Mouse (Mus musculus): Measurements from ENCODE around the gene Klhl31. TPM values are rescaled to one million over a fixed set of nuclear protein-coding genes. Genes with fewer than 3 reads are reported as not detected.

Gene Klhl31
- total and polyA plus RNA-seq, 2 experiments from 2014 or later: 0.05 to 0.11 TPM

DNA sequence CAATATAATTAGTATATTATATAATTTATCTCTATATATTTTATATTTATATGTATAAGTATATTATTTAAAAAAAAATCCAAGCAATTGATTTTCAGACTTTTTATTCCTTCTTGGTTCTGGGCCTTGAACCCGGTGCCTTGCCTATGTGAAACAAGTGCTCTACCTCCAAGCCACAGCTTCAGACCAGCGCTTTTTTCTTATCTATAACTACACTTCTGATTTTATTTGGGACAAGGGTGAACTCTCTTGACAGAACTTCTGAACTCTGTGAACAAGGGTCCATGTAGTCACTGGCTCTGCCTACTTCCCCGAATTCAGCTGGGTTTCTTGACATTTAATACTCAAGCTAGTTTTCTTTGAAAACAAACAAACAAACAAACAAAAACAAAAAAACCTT lies 17.6 kb downstream of the Klhl31 start:
- no peak overlapping the region for H3K9ac ChIP-seq (replicated peaks; ENCODE audit: low read length, poor library complexity, severe bottlenecking)

DNA sequence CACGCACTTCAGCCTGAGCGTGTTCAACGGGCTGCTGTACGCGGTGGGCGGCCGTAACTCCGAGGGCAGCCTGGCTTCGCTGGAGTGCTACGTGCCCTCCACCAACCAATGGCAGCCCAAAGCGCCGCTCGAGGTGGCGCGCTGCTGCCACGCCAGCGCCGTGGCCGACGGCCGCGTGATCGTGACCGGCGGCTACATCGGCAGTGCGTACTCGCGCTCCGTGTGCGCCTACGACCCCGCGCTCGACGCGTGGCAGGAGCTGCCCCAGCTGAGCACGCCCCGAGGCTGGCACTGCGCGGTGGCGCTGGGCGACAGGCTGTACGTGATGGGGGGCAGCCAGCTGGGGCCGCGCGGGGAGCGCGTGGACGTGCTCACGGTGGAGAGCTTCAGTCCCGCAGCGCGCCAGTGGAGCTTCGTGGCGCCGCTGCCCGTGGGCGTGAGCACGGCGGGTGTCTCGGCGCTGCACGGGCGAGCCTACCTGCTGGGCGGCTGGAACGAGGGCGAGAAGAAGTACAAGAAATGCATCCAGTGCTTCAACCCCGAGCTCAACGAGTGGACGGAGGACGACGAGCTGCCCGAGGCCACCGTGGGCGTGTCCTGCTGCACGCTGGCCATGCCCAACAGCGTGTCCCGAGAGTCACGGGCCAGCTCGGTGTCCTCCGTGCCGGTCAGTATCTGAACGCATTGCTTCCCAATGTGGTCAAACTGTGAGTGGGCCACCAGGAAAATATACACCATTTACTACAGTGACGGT lies 19.1 kb downstream of the Klhl31 start:
- Histone ChIP-seq H3K9me3 (ENCODE audit: low read length) (no peaks in the 10 kb centered on the region), H3K4me3 (ENCODE audit: low read depth, low read length) (peak overlapping the region; percentile 62), H3K9ac (replicated peaks; ENCODE audit: low read length, poor library complexity, severe bottlenecking) (peak overlapping the region; percentile 61), H3K27ac (ENCODE audit: low read depth, low read length) (no peak overlapping the region; the same call in 1 of the 2 replicates), H3K4me1 (ENCODE audit: insufficient read depth, low read length) (no peaks in the 10 kb centered on the region), H3K4me2 (ENCODE audit: low read depth, low read length, poor library complexity, severe bottlenecking) (peak overlapping the region; percentile 98), H3K36me3 (ENCODE audit: insufficient read depth, low read length) (no peaks in the 10 kb centered on the region), H3K27me3 (ENCODE audit: insufficient read depth, low read length) (0 out of 2 replicates have a peak, but pooled peaks cover 6% of the 10 kb centered on the region)
- WGBS: under 1% methylated on average over 79 of the region's 85 CpGs
- ATAC-seq (ENCODE audit: low FRiP score): peak; percentile 95
- TF ChIP-seq CTCF (IDR thresholded peaks at IDR 0.05): no peak
- DNase-seq (ENCODE audit: low spot score): peak; percentile 78

More for the DNA sequence above, 17.6 kb downstream of the Klhl31 start:
- Histone ChIP-seq H3K27me3 (ENCODE audit: insufficient read depth, low read length) (0 out of 2 replicates have a peak, but pooled peaks cover 6% of the 10 kb centered on the region), H3K9me3 (ENCODE audit: low read length) (no peaks in the 10 kb centered on the region), H3K36me3 (ENCODE audit: insufficient read depth, low read length) (no peaks in the 10 kb centered on the region), H3K4me3 (ENCODE audit: low read depth, low read length) (no peak overlapping the region), H3K4me1 (ENCODE audit: insufficient read depth, low read length) (no peaks in the 10 kb centered on the region), H3K27ac (ENCODE audit: low read depth, low read length) (no peak overlapping the region), H3K4me2 (ENCODE audit: low read depth, low read length, poor library complexity, severe bottlenecking) (no peak overlapping the region)
- no peak for DNase-seq (ENCODE audit: low spot score)
- ATAC-seq (ENCODE audit: low FRiP score): no peak
- WGBS: 85% methylated on average over 3 of the region's 3 CpGs
- TF ChIP-seq CTCF (IDR thresholded peaks at IDR 0.05): no peak

DNA sequence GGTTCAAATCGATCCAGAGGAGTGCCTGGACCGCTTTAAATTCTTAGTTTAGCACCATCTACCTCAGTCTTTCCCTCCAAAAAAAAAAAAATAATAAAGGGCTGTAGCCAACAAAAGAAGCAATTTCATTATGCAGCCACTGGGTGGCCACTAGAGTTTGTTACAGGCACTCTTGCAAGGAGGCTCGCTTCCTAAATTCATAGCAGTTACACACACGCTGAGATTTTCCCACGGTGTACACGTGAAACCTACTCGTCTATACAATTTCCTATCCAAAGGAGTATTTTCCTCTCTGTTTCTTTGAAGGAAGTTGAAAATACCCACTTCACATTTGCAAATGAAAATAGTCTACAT lies 19.6 kb downstream of the Klhl31 start:
- Histone ChIP-seq H3K36me3 (ENCODE audit: insufficient read depth, low read length) (no peaks in the 10 kb centered on the region), H3K27ac (ENCODE audit: low read depth, low read length) (no peak overlapping the region; the same call in 1 of the 2 replicates), H3K9ac (replicated peaks; ENCODE audit: low read length, poor library complexity, severe bottlenecking) (peak overlapping the region; percentile 61; the same call in 1 of the 2 replicates), H3K4me3 (ENCODE audit: low read depth, low read length) (peak overlapping the region; percentile 62), H3K9me3 (ENCODE audit: low read length) (no peaks in the 10 kb centered on the region), H3K4me1 (ENCODE audit: insufficient read depth, low read length) (no peaks in the 10 kb centered on the region), H3K4me2 (ENCODE audit: low read depth, low read length, poor library complexity, severe bottlenecking) (peak overlapping the region; percentile 98), H3K27me3 (ENCODE audit: insufficient read depth, low read length) (0 out of 2 replicates have a peak, but pooled peaks cover 6% of the 10 kb centered on the region)
- TF ChIP-seq CTCF (IDR thresholded peaks at IDR 0.05): peak; percentile 82
- ATAC-seq (ENCODE audit: low FRiP score) (peak; percentile 57), DNase-seq (ENCODE audit: low spot score) (peak; percentile 92)
- WGBS: under 1% methylated on average over 7 of the region's 7 CpGs

DNA sequence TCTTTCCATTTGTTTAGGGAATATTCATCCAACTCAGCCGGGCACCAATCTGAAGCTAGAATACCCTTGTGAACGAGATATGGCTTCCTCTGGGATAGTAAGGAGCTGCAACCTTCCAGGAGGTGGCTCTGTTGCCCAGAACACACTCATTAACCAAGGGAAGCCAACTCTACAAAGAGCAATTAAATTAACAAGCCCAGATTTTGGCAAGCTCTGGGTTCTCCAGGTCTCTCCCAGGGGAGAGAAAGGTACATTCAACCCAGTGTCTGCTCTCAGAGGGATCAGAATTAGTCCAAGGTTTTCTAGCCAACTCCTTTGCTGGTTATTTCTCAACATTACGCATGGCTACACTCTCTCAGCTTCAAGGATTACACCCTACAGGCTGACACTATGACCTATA lies 26.6 kb downstream of the Klhl31 start:
- DNase-seq (ENCODE audit: low spot score) (no peak), ATAC-seq (ENCODE audit: low FRiP score) (no peak)
- no peaks in the 10 kb centered on the region for H3K27me3 ChIP-seq (ENCODE audit: insufficient read depth, low read length)
- peak; percentile 28 for TF ChIP-seq CTCF (IDR thresholded peaks at IDR 0.05)
- no peaks in the 10 kb centered on the region for H3K36me3 ChIP-seq (ENCODE audit: insufficient read depth, low read length)
- no peaks in the 10 kb centered on the region for H3K9me3 ChIP-seq (ENCODE audit: low read length)
- WGBS: 71% methylated on average over 3 of the region's 3 CpGs
- H3K27ac ChIP-seq (ENCODE audit: low read depth, low read length): no peak overlapping the region
- H3K9ac ChIP-seq (replicated peaks; ENCODE audit: low read length, poor library complexity, severe bottlenecking): no peak overlapping the region
- no peak overlapping the region for H3K4me2 ChIP-seq (ENCODE audit: low read depth, low read length, poor library complexity, severe bottlenecking)
- H3K4me1 ChIP-seq (ENCODE audit: insufficient read depth, low read length): no peaks in the 10 kb centered on the region
- no peak overlapping the region for H3K4me3 ChIP-seq (ENCODE audit: low read depth, low read length)

DNA sequence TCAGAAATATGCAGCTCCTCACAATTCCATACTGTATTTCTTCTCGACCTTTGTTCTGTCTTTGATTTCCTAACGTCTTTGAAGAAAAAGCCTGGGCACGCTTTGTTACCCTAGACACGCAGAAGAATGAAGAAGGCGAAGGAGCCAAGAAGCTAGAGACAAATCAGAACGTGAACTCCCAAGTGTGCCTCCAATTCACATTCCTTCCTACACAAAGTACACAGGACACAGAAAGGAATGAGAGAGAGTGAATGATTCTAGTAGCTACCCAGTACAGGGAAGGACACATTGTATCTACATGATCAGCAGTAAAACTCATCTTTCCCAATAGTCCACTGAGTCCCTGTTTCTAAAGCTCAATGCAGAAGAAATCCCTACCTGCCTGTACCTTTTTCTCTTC lies 33.8 kb downstream of the Klhl31 start:
- Histone ChIP-seq H3K4me3 (ENCODE audit: low read depth, low read length) (no peak overlapping the region), H3K27me3 (ENCODE audit: insufficient read depth, low read length) (no peaks in the 10 kb centered on the region), H3K9ac (replicated peaks; ENCODE audit: low read length, poor library complexity, severe bottlenecking) (no peak overlapping the region), H3K4me2 (ENCODE audit: low read depth, low read length, poor library complexity, severe bottlenecking) (no peak overlapping the region), H3K27ac (ENCODE audit: low read depth, low read length) (no peak overlapping the region), H3K9me3 (ENCODE audit: low read length) (no peaks in the 10 kb centered on the region), H3K4me1 (ENCODE audit: insufficient read depth, low read length) (no peaks in the 10 kb centered on the region), H3K36me3 (ENCODE audit: insufficient read depth, low read length) (no peaks in the 10 kb centered on the region)
- 78% methylated on average over 6 of the region's 6 CpGs for WGBS
- DNase-seq (ENCODE audit: low spot score) (no peak), ATAC-seq (ENCODE audit: low FRiP score) (no peak)
- no peak for TF ChIP-seq CTCF (IDR thresholded peaks at IDR 0.05)

DNA sequence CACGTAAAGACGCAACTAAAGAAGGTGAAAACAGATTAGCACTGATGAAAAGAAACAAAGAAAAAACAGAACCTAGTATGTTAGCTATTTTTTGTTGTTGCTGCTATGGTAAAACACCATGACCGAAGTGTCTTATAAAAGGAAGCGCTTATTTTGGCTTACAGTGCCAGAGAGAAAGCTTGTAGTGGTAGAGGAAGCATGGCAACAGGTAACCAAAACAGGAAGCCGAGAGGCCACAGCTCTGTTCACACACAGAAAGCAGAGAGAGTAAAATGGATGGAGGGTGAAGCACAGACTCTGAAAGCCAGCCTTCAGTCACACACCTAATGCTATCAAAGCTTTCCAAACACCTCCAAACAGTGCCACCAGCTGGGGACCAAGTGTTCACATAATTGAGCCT lies 34.7 kb downstream of the Klhl31 start:
- no peak overlapping the region for H3K4me2 ChIP-seq (ENCODE audit: low read depth, low read length, poor library complexity, severe bottlenecking)
- H3K4me1 ChIP-seq (ENCODE audit: insufficient read depth, low read length): no peaks in the 10 kb centered on the region
- ATAC-seq (ENCODE audit: low FRiP score) (no peak), DNase-seq (ENCODE audit: low spot score) (no peak)
- whole genome bisulfite sequencing: 92% methylated on average over 5 of the region's 5 CpGs
- H3K9ac ChIP-seq (replicated peaks; ENCODE audit: low read length, poor library complexity, severe bottlenecking): no peak overlapping the region
- no peak overlapping the region for H3K27ac ChIP-seq (ENCODE audit: low read depth, low read length)
- no peak for TF ChIP-seq CTCF (IDR thresholded peaks at IDR 0.05)
- no peaks in the 10 kb centered on the region for H3K9me3 ChIP-seq (ENCODE audit: low read length)
- no peaks in the 10 kb centered on the region for H3K36me3 ChIP-seq (ENCODE audit: insufficient read depth, low read length)
- no peaks in the 10 kb centered on the region for H3K27me3 ChIP-seq (ENCODE audit: insufficient read depth, low read length)
- no peak overlapping the region for H3K4me3 ChIP-seq (ENCODE audit: low read depth, low read length)

Measured in midbrain, postnatal 0 days (tissue).